Mouse (Mus musculus) myocyte (in vitro differentiated cells): ENCODE results near the gene Ksr2.

Experiments
- CEBPB ChIP-seq: IDR thresholded peaks from 2 replicates; pipeline ENCODE4 v1.6.1; 2011; ENCODE audit warnings: mild to moderate bottlenecking, moderate library complexity; ENCODE audit not compliant: poor library complexity, insufficient read depth, severe bottlenecking
- E2F4 ChIP-seq: IDR thresholded peaks from one replicate; pipeline ENCODE4 v1.6.1; 2011; ENCODE audit warnings: mild to moderate bottlenecking, control low read depth, moderate library complexity; ENCODE audit not compliant: insufficient read depth
- MAX ChIP-seq: IDR thresholded peaks from one replicate; pipeline ENCODE4 v1.6.1; 2011; ENCODE audit warnings: low read depth, mild to moderate bottlenecking, control low read depth
- MYOD1 ChIP-seq, 3 experiments: IDR thresholded peaks; one replicate each; pipeline ENCODE4 v1.6.1; 2011; ENCODE audit warnings: control low read depth in 2 of 3, low read depth in 2 of 3, mild to moderate bottlenecking in 2 of 3, moderate library complexity in 1 of 3; ENCODE audit not compliant: insufficient read length in 2 of 3, control insufficient read depth in 1 of 3
- MYOG ChIP-seq, 3 experiments: IDR thresholded peaks; one replicate each; pipeline ENCODE4 v1.6.1; 2011; ENCODE audit warnings: control low read depth in 2 of 3, low read depth in 2 of 3, mild to moderate bottlenecking in 2 of 3; ENCODE audit not compliant: insufficient read length in 2 of 3, control insufficient read depth in 1 of 3, insufficient read depth in 1 of 3
- POLR2A ChIP-seq: IDR thresholded peaks from one replicate; pipeline ENCODE4 v1.6.1; 2011; ENCODE audit warnings: low read depth, mild to moderate bottlenecking, control low read depth, moderate library complexity; ENCODE audit not compliant: insufficient read length
- POLR2AphosphoS2 ChIP-seq: IDR thresholded peaks from one replicate; pipeline ENCODE4 v1.6.1; 2011; ENCODE audit warnings: low read depth, control low read depth; ENCODE audit not compliant: insufficient read length
- REST ChIP-seq: IDR thresholded peaks from one replicate; pipeline ENCODE4 v1.6.1; 2011; ENCODE audit warnings: mild to moderate bottlenecking, control low read depth, moderate library complexity; ENCODE audit not compliant: insufficient read depth, insufficient read length
- TCF12 ChIP-seq: IDR thresholded peaks from one replicate; pipeline ENCODE4 v1.6.1; 2011; ENCODE audit warnings: mild to moderate bottlenecking, control low read depth; ENCODE audit not compliant: poor library complexity, insufficient read depth, severe bottlenecking
- USF1 ChIP-seq: IDR thresholded peaks from one replicate; pipeline ENCODE4 v1.6.1; 2011; ENCODE audit warnings: low read depth, mild to moderate bottlenecking, control low read depth, moderate library complexity

DNA sequence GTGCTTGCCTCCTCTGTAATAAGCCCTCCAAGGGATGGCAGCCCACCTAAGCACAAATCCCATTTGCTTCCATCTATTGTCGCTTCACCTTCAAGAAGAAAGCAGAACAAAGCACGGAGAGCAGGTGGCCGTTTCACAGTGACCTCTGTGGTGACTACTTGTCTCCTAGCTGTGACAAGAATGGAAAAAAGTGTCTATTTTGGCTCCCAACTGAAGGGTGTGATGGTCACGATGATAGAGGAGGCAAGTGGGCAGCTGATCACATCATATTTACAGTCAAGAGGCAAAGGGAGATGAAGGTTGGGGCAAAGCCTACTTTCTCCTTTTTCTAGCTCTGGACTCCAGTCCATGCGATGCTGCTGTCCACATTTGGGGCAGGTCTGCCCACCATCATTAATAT lies 18.0 kb upstream of the Ksr2 start:
- TF ChIP-seq POLR2A (no peak), USF1 (no peak), MAX (no peak), MYOG (IDR thresholded peaks at IDR 0.05; ENCODE audit: control insufficient read depth in 1 of 3, insufficient read depth in 1 of 3, insufficient read length in 2 of 3, low read depth in 2 of 3) (no peak), E2F4 (no peak), REST (no peak), POLR2AphosphoS2 (no peak), MYOD1 (IDR thresholded peaks at IDR 0.05; ENCODE audit: control insufficient read depth in 1 of 3, insufficient read length in 2 of 3, low read depth in 2 of 3) (no peak), TCF12 (no peak), CEBPB (no peak)
